Comparison of ENCODE assay signal across 36 mouse cellular contexts in the genomic region with DNA sequence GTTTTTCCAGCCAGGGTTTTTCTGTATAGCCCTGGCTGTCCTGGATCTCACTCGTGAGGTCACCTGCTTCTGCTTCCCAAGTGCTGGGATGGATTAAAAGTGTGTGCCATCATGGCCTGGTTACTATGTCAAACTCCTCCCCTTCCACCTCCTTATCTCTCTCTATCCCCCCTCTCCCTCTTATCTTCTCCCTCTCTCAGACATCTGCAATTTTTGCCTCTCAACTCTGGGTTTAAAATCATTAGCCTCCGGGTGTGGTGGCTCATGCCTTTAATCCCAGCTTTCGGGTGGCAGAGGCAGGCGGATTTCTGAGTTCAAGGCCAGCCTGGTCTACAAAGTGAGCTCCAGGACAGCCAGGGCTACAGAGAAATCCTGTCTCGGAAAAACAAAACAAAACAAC. TPM values are rescaled to one million over a fixed set of nuclear protein-coding genes. Genes with fewer than 3 reads are reported as not detected.
DNase-seq lines count a peak whose midpoint lies in the region; ATAC-seq and TF ChIP-seq lines count a peak whose summit lies in the region.
"Had no signal": no experiment of that assay in that cellular context is flagged by ENCODE, and none has a peak within 500 bp of the region (broad histone marks: within the 10 kb centered on the region; RNA-seq: fewer than 3 reads in every experiment).

No protein-coding gene starts in this region.

- no peaks in the 10 kb centered on the region for H3K9me3 ChIP-seq in E14TG2a.4 (ENCODE audit: low read length)
- no peaks in the 10 kb centered on the region for H3K9me3 ChIP-seq in liver, embryonic 11.5 days (ENCODE audit: control insufficient read depth, low read length)
- no peaks in the 10 kb centered on the region for H3K9me3 ChIP-seq in liver, embryonic 16.5 days (replicated peaks; ENCODE audit: control insufficient read depth, low read length)
- H3K9me3 ChIP-seq in hindbrain, embryonic 16.5 days (ENCODE audit: control insufficient read depth, low read length), result no peaks in the 10 kb centered on the region
- H3K9me3 ChIP-seq: embryonic facial prominence, embryonic 12.5 days; hindbrain, embryonic 13.5 days had no signal

- peaks cover 85% of the 10 kb centered on the region for H3K4me1 ChIP-seq in E14TG2a.4 (replicated peaks; ENCODE audit: low read depth, low read length)
- peaks cover 31% of the 10 kb centered on the region for H3K4me1 ChIP-seq in liver, embryonic 11.5 days (replicated peaks; ENCODE audit: control insufficient read depth, insufficient read depth, low read length)
- H3K4me1 ChIP-seq in liver, embryonic 16.5 days (ENCODE audit: control insufficient read depth, low read depth, low read length), result peaks cover 34% of the 10 kb centered on the region
- peaks cover 17% of the 10 kb centered on the region for H3K4me1 ChIP-seq in hindbrain, embryonic 16.5 days (ENCODE audit: control insufficient read depth, insufficient read depth, low read depth, low read length)

- peaks cover 77% of the 10 kb centered on the region for H3K36me3 ChIP-seq in E14TG2a.4 (ENCODE audit: insufficient read depth, low read length)
- peaks cover 55% of the 10 kb centered on the region for H3K36me3 ChIP-seq in liver, embryonic 11.5 days (ENCODE audit: control insufficient read depth, insufficient read depth, low read length)
- peaks cover 28% of the 10 kb centered on the region for H3K36me3 ChIP-seq in liver, embryonic 16.5 days (ENCODE audit: control insufficient read depth, insufficient read depth)
- H3K36me3 ChIP-seq in hindbrain, embryonic 16.5 days (ENCODE audit: control insufficient read depth, insufficient read depth, low read length), result peaks cover 9% of the 10 kb centered on the region

- peak; percentile 50 for DNase-seq in c-Kit-positive CD71-positive TER-119-negative erythroid progenitor cells, embryonic 14.5 days (ENCODE audit: low read depth)
- DNase-seq in liver, embryonic 11.5 days (ENCODE audit: low spot score), result no peak
- DNase-seq in lung, postnatal 14 days, result no peak
- DNase-seq in layer of hippocampus, postnatal 10 days (ENCODE audit: low spot score in 2 of 2), result no peak
- no peak for DNase-seq in layer of hippocampus, postnatal 36 days
- DNase-seq: adrenal gland, adult 8-10 months; cerebellum, adult 11-12 months; cerebellum, adult 9-11 months; embryo, embryonic 11 days; gastrocnemius, adult 2 months; gastrocnemius, postnatal 36 days; heart, adult 18-20 months; heart, postnatal 36 days; kidney, postnatal 14 days; layer of hippocampus, adult 9-11 months; left cerebral cortex, postnatal 4 days; lung, embryonic 14.5 days; midbrain, embryonic 14.5 days; spleen, adult 18-20 months; thymus, adult 18-20 months; thymus, postnatal 25 days had no signal

- peak; percentile 37 for ATAC-seq in liver, embryonic 11.5 days (replicated peaks; ENCODE audit: low FRiP score)
- peak; percentile 17; the same call in 1 of the 2 replicates for ATAC-seq in liver, embryonic 16.5 days (ENCODE audit: low read depth)
- ATAC-seq in hindbrain, embryonic 16.5 days, result no peak
- ATAC-seq: forebrain, embryonic 16.5 days; intestine, postnatal 0 days had no signal

- no peak overlapping the region for H3K9ac ChIP-seq in liver, embryonic 11.5 days (ENCODE audit: low read depth, low read length)
- no peak overlapping the region for H3K9ac ChIP-seq in liver, embryonic 16.5 days (ENCODE audit: low read depth, low read length)
- H3K9ac ChIP-seq in hindbrain, embryonic 16.5 days (ENCODE audit: low read depth, low read length), result no peak overlapping the region
- H3K9ac ChIP-seq: embryonic facial prominence, embryonic 12.5 days; hindbrain, embryonic 13.5 days; lung, embryonic 14.5 days had no signal

- H3K27me3 ChIP-seq in E14TG2a.4 (ENCODE audit: insufficient read depth, low read length), result no peaks in the 10 kb centered on the region
- H3K27me3 ChIP-seq in liver, embryonic 11.5 days (replicated peaks; ENCODE audit: control insufficient read depth, insufficient read depth, low read length), result no peaks in the 10 kb centered on the region
- no peaks in the 10 kb centered on the region for H3K27me3 ChIP-seq in liver, embryonic 16.5 days (ENCODE audit: control insufficient read depth, insufficient read depth, low read depth, low read length)
- no peaks in the 10 kb centered on the region for H3K27me3 ChIP-seq in hindbrain, embryonic 16.5 days (replicated peaks; ENCODE audit: control insufficient read depth, insufficient read depth, low read length)
- H3K27me3 ChIP-seq: CH12.LX; embryonic facial prominence, embryonic 12.5 days; hindbrain, embryonic 13.5 days had no signal

- peak overlapping the region; percentile 87 for H3K27ac ChIP-seq in liver, embryonic 11.5 days (ENCODE audit: low read depth, low read length)
- H3K27ac ChIP-seq in liver, embryonic 16.5 days (ENCODE audit: low read length), result peak overlapping the region; percentile 74
- H3K27ac ChIP-seq in hindbrain, embryonic 16.5 days (ENCODE audit: low read depth, low read length), result no peak overlapping the region
- H3K27ac ChIP-seq: embryonic facial prominence, embryonic 12.5 days; gastrocnemius, adult 2 months; hindbrain, embryonic 13.5 days; stomach, postnatal 0 days had no signal

- WGBS in liver, embryonic 11.5 days, result 72% methylated on average over 5 of the region's 5 CpGs
- 45% methylated on average over 5 of the region's 5 CpGs for WGBS in liver, embryonic 16.5 days (ENCODE audit: insufficient replicate concordance)
- WGBS in hindbrain, embryonic 16.5 days, result 91% methylated on average over 5 of the region's 5 CpGs

- no peak for TF ChIP-seq CTCF in E14TG2a.4 (conservative IDR thresholded peaks at IDR 0.05; ENCODE audit: low read length)

- no peak overlapping the region; the same call in 1 of the 2 replicates for H3K4me2 ChIP-seq in liver, embryonic 11.5 days
- H3K4me2 ChIP-seq in liver, embryonic 16.5 days (ENCODE audit: low read depth, low read length), result no peak overlapping the region
- no peak overlapping the region for H3K4me2 ChIP-seq in hindbrain, embryonic 16.5 days (ENCODE audit: low read length)
- H3K4me2 ChIP-seq: embryonic facial prominence, embryonic 12.5 days; heart, embryonic 11.5 days had no signal

- H3K4me3 ChIP-seq in E14TG2a.4 (replicated peaks; ENCODE audit: low read length), result peak overlapping the region; percentile 98
- no peak overlapping the region for H3K4me3 ChIP-seq in liver, embryonic 11.5 days (ENCODE audit: low read depth, low read length)
- no peak overlapping the region for H3K4me3 ChIP-seq in liver, embryonic 16.5 days (ENCODE audit: low read depth, low read length)
- H3K4me3 ChIP-seq in hindbrain, embryonic 16.5 days (ENCODE audit: low read length), result no peak overlapping the region
- H3K4me3 ChIP-seq: embryonic facial prominence, embryonic 12.5 days; gastrocnemius, adult 2 months had no signal

RNA-seq across cellular contexts. Expression of a gene that starts 1.4 kb away (rescaled TPM):
- 211 TPM in 2 replicates for polyA plus RNA-seq in liver, embryonic 11.5 days (2014; fragmentation: Nextera tagmentation; extraction: Ambion mirVana)
- 38.5 and 41.9 TPM in 2 replicates for polyA plus RNA-seq in liver, embryonic 16.5 days (2015; fragmentation: Nextera tagmentation; extraction: Ambion mirVana)
- polyA plus RNA-seq in hindbrain, embryonic 16.5 days (2015; fragmentation: Nextera tagmentation; extraction: Ambion mirVana), result 56.3 and 63.9 TPM in 2 replicates
- 10 to 100 TPM; 41.2 to 45.6 TPM for total RNA-seq in layer of hippocampus, postnatal 10 days (2021)
- total RNA-seq in layer of hippocampus, postnatal 36 days (2021), result 10 to 100 TPM; 46.3 to 49.3 TPM

RNA-seq across cellular contexts. Expression of a gene that starts 29.3 kb away (rescaled TPM):
- polyA plus RNA-seq in liver, embryonic 11.5 days (2014; fragmentation: Nextera tagmentation; extraction: Ambion mirVana), result 67.5 and 78.9 TPM in 2 replicates
- polyA plus RNA-seq in liver, embryonic 16.5 days (2015; fragmentation: Nextera tagmentation; extraction: Ambion mirVana), result 20.2 and 23.1 TPM in 2 replicates
- polyA plus RNA-seq in hindbrain, embryonic 16.5 days (2015; fragmentation: Nextera tagmentation; extraction: Ambion mirVana), result 50.6 and 88.5 TPM in 2 replicates
- total RNA-seq in layer of hippocampus, postnatal 10 days (2021), result 100 to 1,000 TPM; 104 to 113 TPM
- total RNA-seq in layer of hippocampus, postnatal 36 days (2021), result 100 to 1,000 TPM; 107 to 114 TPM

RNA-seq across cellular contexts. Expression of a gene that starts 29.6 kb away (rescaled TPM):
- polyA plus RNA-seq in liver, embryonic 11.5 days (2014; fragmentation: Nextera tagmentation; extraction: Ambion mirVana), result 73.2 and 77.2 TPM in 2 replicates
- 12.8 and 13.7 TPM in 2 replicates for polyA plus RNA-seq in liver, embryonic 16.5 days (2015; fragmentation: Nextera tagmentation; extraction: Ambion mirVana)
- polyA plus RNA-seq in hindbrain, embryonic 16.5 days (2015; fragmentation: Nextera tagmentation; extraction: Ambion mirVana), result 15.4 and 22.5 TPM in 2 replicates
- 10 to 100 TPM; 34.7 to 36.2 TPM for total RNA-seq in layer of hippocampus, postnatal 10 days (2021)
- total RNA-seq in layer of hippocampus, postnatal 36 days (2021), result 10 to 100 TPM; 29.7 to 30.9 TPM

RNA-seq across cellular contexts. Expression of a gene that starts 57.4 kb away (rescaled TPM):
- not detected in 2 replicates for polyA plus RNA-seq in liver, embryonic 11.5 days (2014; fragmentation: Nextera tagmentation; extraction: Ambion mirVana)
- 0.06 and 0.19 TPM in 2 replicates for polyA plus RNA-seq in liver, embryonic 16.5 days (2015; fragmentation: Nextera tagmentation; extraction: Ambion mirVana)
- not detected in 2 replicates for polyA plus RNA-seq in hindbrain, embryonic 16.5 days (2015; fragmentation: Nextera tagmentation; extraction: Ambion mirVana)
- not detected for total RNA-seq in layer of hippocampus, postnatal 10 days (2021)
- total RNA-seq in layer of hippocampus, postnatal 36 days (2021), result not detected
- total RNA-seq: CH12.LX; gastrocnemius, adult 2 months; gastrocnemius, postnatal 36 days; left cerebral cortex, adult 8-10 months; left cerebral cortex, postnatal 4 days; megakaryocyte, adult 5-6 weeks; neutrophil, adult 5-6 weeks had no signal
- polyA plus RNA-seq: forebrain, embryonic 16.5 days; heart, embryonic 11.5 days; heart, embryonic 16.5 days; hindbrain, embryonic 13.5 days; intestine, postnatal 0 days; kidney, embryonic 14.5 days; lung, embryonic 14.5 days; stomach, postnatal 0 days had no signal
